Mouse (Mus musculus): ENCODE data around the gene Btbd16. TPM values are rescaled to one million over a fixed set of nuclear protein-coding genes. Genes with fewer than 3 reads are reported as not detected.

The Btbd16 gene
- 0.16 TPM in 1 of 2 replicates, not detected in the other for polyA plus RNA-seq (2014; fragmentation: Nextera tagmentation; extraction: Ambion mirVana)

DNA sequence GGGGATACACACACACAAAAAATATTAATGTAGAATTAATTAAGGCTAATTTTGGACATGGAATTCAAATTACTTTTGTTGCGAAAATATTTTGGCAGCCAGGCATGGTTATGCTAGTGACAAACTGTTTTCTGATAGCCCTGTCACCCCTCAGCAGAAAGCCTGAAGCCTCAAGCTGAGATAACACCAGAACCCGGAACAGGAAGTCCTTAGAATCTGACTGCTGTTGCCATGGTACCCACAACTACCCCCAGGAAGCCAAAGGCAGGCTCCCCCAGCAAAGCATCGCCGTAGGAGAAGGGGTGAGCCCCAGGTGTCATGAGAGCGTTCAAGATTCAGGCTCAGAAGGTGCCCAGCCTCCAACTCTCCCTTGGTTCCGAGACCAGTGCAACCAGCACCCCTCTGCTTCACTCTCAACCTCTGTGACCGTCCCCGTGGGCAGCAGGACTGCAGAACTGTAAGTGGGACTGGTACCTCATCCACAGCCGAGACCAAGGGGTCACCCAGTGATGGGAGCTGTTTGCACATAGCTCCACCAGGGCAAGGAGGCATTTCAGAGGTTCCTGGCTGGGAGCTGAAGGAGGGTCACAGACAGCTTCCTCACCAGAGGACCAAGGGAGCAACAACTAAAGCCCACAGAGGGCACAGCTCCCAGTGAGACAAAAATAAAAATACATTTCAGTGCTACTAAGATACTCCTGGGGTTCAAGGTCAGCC is at the start of gene Btbd16:
Gene Btbd16, plus strand, starts transcription at position 156 of the 717 bp plus-strand sequence.
- Histone ChIP-seq H3K4me2 (ENCODE audit: low read depth, severe bottlenecking) (no peak within 1 kb of the TSS), H3K36me3 (ENCODE audit: control insufficient read depth, insufficient read depth, low read length) (no peaks in the 10 kb centered on the region), H3K4me3 (ENCODE audit: low read depth, low read length) (no peak within 1 kb of the TSS), H3K4me1 (ENCODE audit: control insufficient read depth, insufficient read depth, low read length) (no peaks in the 10 kb centered on the region), H3K9ac (ENCODE audit: low read length) (no peak within 1 kb of the TSS), H3K27ac (replicated peaks; ENCODE audit: low read depth, low read length) (no peak within 1 kb of the TSS), H3K9me3 (ENCODE audit: control insufficient read depth, low read length) (no peaks in the 10 kb centered on the region), H3K27me3 (ENCODE audit: control insufficient read depth, insufficient read depth, low read length) (no peaks in the 10 kb centered on the region)
- ATAC-seq (ENCODE audit: insufficient number of reproducible peaks, low FRiP score, low TSS enrichment, low read depth) (no peak), DNase-seq (ENCODE audit: low spot score) (no peak)
- 64% methylated on average over 9 of the region's 9 CpGs for WGBS

DNA sequence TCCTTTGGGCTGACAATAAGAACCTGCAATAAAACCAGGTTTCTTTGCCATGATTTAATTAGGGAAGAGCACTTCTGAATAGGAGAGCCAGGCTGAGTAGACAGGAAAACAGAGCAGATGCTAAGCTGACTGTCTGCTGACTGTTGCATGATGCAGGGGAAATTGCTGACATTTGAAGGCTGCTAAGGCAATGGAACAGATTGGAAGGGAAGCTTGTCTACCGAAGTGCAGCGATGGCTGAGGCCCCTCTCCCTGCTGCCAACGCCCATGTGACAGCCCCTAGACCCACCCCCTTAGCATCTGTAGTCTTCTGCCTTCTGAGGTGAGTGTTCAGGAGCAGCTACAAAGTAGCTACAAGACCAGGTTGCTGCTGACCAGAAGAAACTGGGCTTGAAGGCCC is 47.7 kb upstream of the Btbd16 start:
- DNase-seq (ENCODE audit: low spot score) (no peak), ATAC-seq (ENCODE audit: insufficient number of reproducible peaks, low FRiP score, low TSS enrichment, low read depth) (no peak)
- Histone ChIP-seq H3K27me3 (ENCODE audit: control insufficient read depth, insufficient read depth, low read length) (no peaks in the 10 kb centered on the region), H3K4me3 (ENCODE audit: low read depth, low read length) (no peak overlapping the region), H3K4me1 (ENCODE audit: control insufficient read depth, insufficient read depth, low read length) (no peaks in the 10 kb centered on the region), H3K9ac (ENCODE audit: low read length) (no peak overlapping the region), H3K9me3 (ENCODE audit: control insufficient read depth, low read length) (no peaks in the 10 kb centered on the region), H3K36me3 (ENCODE audit: control insufficient read depth, insufficient read depth, low read length) (0 out of 2 replicates have a peak, but pooled peaks cover 5% of the 10 kb centered on the region), H3K4me2 (ENCODE audit: low read depth, severe bottlenecking) (no peak overlapping the region), H3K27ac (replicated peaks; ENCODE audit: low read depth, low read length) (no peak overlapping the region)
- 85% methylated on average over 3 of the region's 3 CpGs for WGBS

DNA sequence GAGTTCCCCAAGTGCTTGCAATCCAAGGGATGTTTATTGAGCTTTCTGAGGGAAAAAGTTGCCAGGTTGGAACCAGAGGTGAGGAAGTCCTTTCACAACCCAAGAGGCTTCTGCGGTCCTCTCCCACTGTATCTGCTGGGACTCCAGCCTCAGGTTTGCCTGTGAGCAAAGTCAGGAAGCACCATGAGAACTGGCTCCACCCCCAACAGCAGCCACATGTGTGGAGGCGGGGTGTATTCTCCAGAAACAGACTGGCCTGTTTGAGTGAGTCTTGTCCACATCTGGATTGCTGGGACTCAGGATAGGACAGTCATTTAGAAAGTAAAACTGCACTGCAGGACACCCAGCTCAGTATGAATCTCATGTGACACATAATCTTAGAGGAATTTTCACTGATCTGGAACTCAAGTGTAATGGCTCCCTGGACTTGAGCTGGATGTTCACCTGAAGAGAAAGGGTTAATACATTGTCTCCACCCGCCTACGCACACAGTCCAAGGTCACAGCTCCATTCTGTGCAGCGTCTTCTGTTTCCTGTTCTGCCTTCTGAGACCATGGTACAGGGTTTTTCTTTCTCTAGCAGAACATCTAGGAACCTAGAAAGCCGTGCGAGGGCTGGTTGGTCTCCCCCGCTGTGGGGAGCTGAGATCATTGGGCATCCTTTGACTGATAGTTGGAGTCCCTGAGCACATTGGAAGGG is 47.0 kb upstream of the Btbd16 start:
- Histone ChIP-seq H3K36me3 (ENCODE audit: control insufficient read depth, insufficient read depth, low read length) (0 out of 2 replicates have a peak, but pooled peaks cover 5% of the 10 kb centered on the region), H3K4me2 (ENCODE audit: low read depth, severe bottlenecking) (no peak overlapping the region), H3K4me3 (ENCODE audit: low read depth, low read length) (no peak overlapping the region), H3K27me3 (ENCODE audit: control insufficient read depth, insufficient read depth, low read length) (no peaks in the 10 kb centered on the region), H3K27ac (replicated peaks; ENCODE audit: low read depth, low read length) (no peak overlapping the region), H3K9ac (ENCODE audit: low read length) (no peak overlapping the region), H3K4me1 (ENCODE audit: control insufficient read depth, insufficient read depth, low read length) (no peaks in the 10 kb centered on the region), H3K9me3 (ENCODE audit: control insufficient read depth, low read length) (no peaks in the 10 kb centered on the region)
- ATAC-seq (ENCODE audit: insufficient number of reproducible peaks, low FRiP score, low TSS enrichment, low read depth), result no peak
- WGBS, result 69% methylated on average over 8 of the region's 8 CpGs
- DNase-seq (ENCODE audit: low spot score), result no peak

DNA sequence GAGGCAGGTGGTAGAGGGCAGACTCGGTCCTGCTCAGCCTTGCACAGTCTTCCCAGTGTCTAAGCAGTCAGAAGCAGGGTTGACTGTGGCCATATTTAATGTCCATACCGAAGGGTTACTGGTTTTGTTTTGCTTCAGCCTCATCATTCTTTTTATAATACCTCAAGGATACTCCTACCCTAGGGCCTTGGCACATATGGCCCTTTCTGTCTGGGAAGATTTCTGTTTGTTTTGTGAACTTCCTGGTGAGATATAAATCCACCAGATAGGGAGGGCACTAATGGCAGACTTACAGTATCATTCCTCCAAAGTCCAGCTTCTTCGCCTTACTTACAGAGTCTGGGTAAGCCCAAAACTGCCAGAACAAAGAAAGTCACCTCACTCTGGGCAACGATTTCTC is 46.3 kb upstream of the Btbd16 start:
- H3K27ac ChIP-seq (replicated peaks; ENCODE audit: low read depth, low read length), result no peak overlapping the region
- H3K36me3 ChIP-seq (ENCODE audit: control insufficient read depth, insufficient read depth, low read length), result 0 out of 2 replicates have a peak, but pooled peaks cover 5% of the 10 kb centered on the region
- WGBS, result 93% methylated on average over 4 of the region's 4 CpGs
- H3K9me3 ChIP-seq (ENCODE audit: control insufficient read depth, low read length), result no peaks in the 10 kb centered on the region
- DNase-seq (ENCODE audit: low spot score) (no peak), ATAC-seq (ENCODE audit: insufficient number of reproducible peaks, low FRiP score, low TSS enrichment, low read depth) (no peak)
- no peaks in the 10 kb centered on the region for H3K4me1 ChIP-seq (ENCODE audit: control insufficient read depth, insufficient read depth, low read length)
- no peak overlapping the region for H3K4me2 ChIP-seq (ENCODE audit: low read depth, severe bottlenecking)
- no peaks in the 10 kb centered on the region for H3K27me3 ChIP-seq (ENCODE audit: control insufficient read depth, insufficient read depth, low read length)
- H3K4me3 ChIP-seq (ENCODE audit: low read depth, low read length), result no peak overlapping the region
- no peak overlapping the region for H3K9ac ChIP-seq (ENCODE audit: low read length)

DNA sequence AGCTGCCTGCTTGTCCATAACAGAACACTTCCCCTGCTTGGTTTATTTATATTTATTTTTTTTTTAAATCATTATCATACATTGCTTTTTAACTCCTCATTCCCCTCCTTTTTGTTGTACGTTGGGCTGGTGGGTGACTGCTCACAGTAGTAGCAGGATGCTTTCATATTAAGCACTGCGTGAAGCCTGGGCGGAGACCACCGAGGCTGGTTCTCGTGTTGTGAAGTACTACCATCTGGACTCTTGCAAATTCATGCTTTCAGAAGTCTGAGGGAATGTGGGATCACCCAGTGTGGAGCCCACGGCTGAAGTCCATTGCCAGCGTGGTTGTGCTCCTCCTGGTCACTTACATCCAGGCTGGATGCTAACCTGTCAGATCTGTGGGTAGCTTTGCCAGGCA is 42.1 kb upstream of the Btbd16 start:
- ATAC-seq (ENCODE audit: insufficient number of reproducible peaks, low FRiP score, low TSS enrichment, low read depth) (no peak), DNase-seq (ENCODE audit: low spot score) (no peak)
- H3K36me3 ChIP-seq (ENCODE audit: control insufficient read depth, insufficient read depth, low read length), result peaks cover 9% of the 10 kb centered on the region; the same call in 1 of the 2 replicates
- no peak overlapping the region for H3K4me2 ChIP-seq (ENCODE audit: low read depth, severe bottlenecking)
- H3K9ac ChIP-seq (ENCODE audit: low read length), result no peak overlapping the region
- H3K9me3 ChIP-seq (ENCODE audit: control insufficient read depth, low read length), result no peaks in the 10 kb centered on the region
- H3K27me3 ChIP-seq (ENCODE audit: control insufficient read depth, insufficient read depth, low read length), result no peaks in the 10 kb centered on the region
- WGBS, result 75% methylated on average over 7 of the region's 7 CpGs
- H3K4me1 ChIP-seq (ENCODE audit: control insufficient read depth, insufficient read depth, low read length), result no peaks in the 10 kb centered on the region
- H3K27ac ChIP-seq (replicated peaks; ENCODE audit: low read depth, low read length), result no peak overlapping the region
- H3K4me3 ChIP-seq (ENCODE audit: low read depth, low read length), result no peak overlapping the region

DNA sequence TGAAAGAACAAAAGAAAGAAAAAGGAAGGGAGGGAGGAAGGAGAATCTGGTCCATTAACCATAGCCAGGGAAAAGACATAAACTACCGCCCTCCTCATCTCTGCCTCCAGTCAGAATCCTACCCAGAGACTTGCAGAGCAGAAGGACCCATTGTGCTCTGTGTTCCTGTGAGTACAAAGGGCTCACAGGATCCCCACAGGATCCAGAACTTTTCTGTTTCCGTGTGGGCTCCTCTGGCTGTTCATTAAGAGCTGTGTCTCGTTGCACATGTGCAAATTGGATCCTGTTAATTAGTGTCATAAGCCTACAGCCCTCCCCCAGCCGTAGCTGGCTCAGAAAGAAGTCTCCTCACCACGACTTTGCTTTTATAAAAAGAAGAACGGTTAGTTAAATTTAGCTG is 41.0 kb upstream of the Btbd16 start:
- Histone ChIP-seq H3K4me3 (ENCODE audit: low read depth, low read length) (no peak overlapping the region), H3K27ac (replicated peaks; ENCODE audit: low read depth, low read length) (no peak overlapping the region), H3K4me1 (ENCODE audit: control insufficient read depth, insufficient read depth, low read length) (no peaks in the 10 kb centered on the region), H3K4me2 (ENCODE audit: low read depth, severe bottlenecking) (no peak overlapping the region), H3K9ac (ENCODE audit: low read length) (no peak overlapping the region), H3K27me3 (ENCODE audit: control insufficient read depth, insufficient read depth, low read length) (no peaks in the 10 kb centered on the region), H3K9me3 (ENCODE audit: control insufficient read depth, low read length) (no peaks in the 10 kb centered on the region), H3K36me3 (ENCODE audit: control insufficient read depth, insufficient read depth, low read length) (peaks cover 9% of the 10 kb centered on the region; the same call in 1 of the 2 replicates)
- DNase-seq (ENCODE audit: low spot score) (no peak), ATAC-seq (ENCODE audit: insufficient number of reproducible peaks, low FRiP score, low TSS enrichment, low read depth) (no peak)
- 63% methylated on average over 6 of the region's 6 CpGs for WGBS

DNA sequence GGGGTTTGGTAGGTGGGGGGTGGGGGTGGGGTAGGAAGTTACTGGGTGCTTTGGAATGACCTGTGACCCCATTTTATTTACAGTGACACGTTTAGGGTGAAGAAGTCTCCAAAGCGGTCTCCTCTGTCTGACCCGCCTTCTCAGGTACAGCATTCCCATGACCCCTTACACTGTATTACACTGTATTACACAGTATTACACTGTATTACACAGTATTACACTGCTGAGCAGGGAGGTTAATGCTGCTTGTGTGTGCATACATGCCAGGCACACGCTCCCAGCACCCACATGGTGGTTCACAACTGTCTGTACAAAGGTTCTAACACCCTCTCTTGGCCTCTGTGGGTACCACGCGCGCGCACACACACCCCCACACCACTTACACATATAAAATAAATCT is 40.4 kb upstream of the Btbd16 start:
- ATAC-seq (ENCODE audit: insufficient number of reproducible peaks, low FRiP score, low TSS enrichment, low read depth), result no peak
- H3K9me3 ChIP-seq (ENCODE audit: control insufficient read depth, low read length), result no peaks in the 10 kb centered on the region
- no peak overlapping the region for H3K4me2 ChIP-seq (ENCODE audit: low read depth, severe bottlenecking)
- DNase-seq (ENCODE audit: low spot score), result no peak
- H3K4me3 ChIP-seq (ENCODE audit: low read depth, low read length), result no peak overlapping the region
- no peak overlapping the region for H3K27ac ChIP-seq (replicated peaks; ENCODE audit: low read depth, low read length)
- H3K27me3 ChIP-seq (ENCODE audit: control insufficient read depth, insufficient read depth, low read length), result no peaks in the 10 kb centered on the region
- 94% methylated on average over 8 of the region's 8 CpGs for WGBS
- no peak overlapping the region for H3K9ac ChIP-seq (ENCODE audit: low read length)
- no peaks in the 10 kb centered on the region for H3K4me1 ChIP-seq (ENCODE audit: control insufficient read depth, insufficient read depth, low read length)
- peaks cover 9% of the 10 kb centered on the region; the same call in 1 of the 2 replicates for H3K36me3 ChIP-seq (ENCODE audit: control insufficient read depth, insufficient read depth, low read length)

DNA sequence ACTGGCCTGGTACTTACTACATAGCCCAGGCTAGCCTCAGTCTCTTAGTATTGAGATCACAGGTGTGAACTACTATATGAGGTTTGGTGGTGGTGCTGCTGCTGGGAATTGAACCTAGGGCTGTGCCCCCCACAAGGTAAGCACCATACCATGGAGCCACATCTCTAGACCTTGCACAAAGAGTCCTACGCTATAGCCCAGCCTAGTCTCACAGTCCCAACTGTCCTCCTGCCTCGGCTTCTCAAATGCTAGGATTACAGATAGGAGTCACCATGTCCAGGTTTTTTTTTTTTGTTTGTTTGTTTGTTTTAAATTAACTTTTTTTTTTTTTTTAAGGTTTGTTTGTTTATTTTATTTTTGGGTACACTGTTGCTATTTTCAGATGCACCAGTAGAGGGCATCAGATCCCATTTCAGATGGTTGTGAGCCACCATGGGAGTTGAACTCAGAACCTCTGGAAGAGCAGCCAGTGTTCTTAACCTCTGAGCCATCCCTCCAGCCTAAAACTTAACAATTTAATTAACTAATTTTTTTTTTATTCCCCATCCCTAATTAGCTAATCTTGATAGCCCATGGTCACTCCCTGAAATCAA is 39.6 kb upstream of the Btbd16 start:
- Histone ChIP-seq H3K4me2 (ENCODE audit: low read depth, severe bottlenecking) (no peak overlapping the region), H3K9me3 (ENCODE audit: control insufficient read depth, low read length) (no peaks in the 10 kb centered on the region), H3K27me3 (ENCODE audit: control insufficient read depth, insufficient read depth, low read length) (no peaks in the 10 kb centered on the region), H3K4me3 (ENCODE audit: low read depth, low read length) (no peak overlapping the region), H3K4me1 (ENCODE audit: control insufficient read depth, insufficient read depth, low read length) (no peaks in the 10 kb centered on the region), H3K36me3 (ENCODE audit: control insufficient read depth, insufficient read depth, low read length) (peaks cover 5% of the 10 kb centered on the region; the same call in 1 of the 2 replicates), H3K27ac (replicated peaks; ENCODE audit: low read depth, low read length) (no peak overlapping the region), H3K9ac (ENCODE audit: low read length) (no peak overlapping the region)
- ATAC-seq (ENCODE audit: insufficient number of reproducible peaks, low FRiP score, low TSS enrichment, low read depth) (no peak), DNase-seq (ENCODE audit: low spot score) (no peak)
- WGBS, result 94% methylated on average over 2 of the region's 2 CpGs
